Mouse (Mus musculus): Measurements from ENCODE around the gene Fgb. TPM values are rescaled to one million over a fixed set of nuclear protein-coding genes. Genes with fewer than 3 reads are reported as not detected.

The Fgb gene
- polyA plus RNA-seq (2015; fragmentation: Nextera tagmentation; extraction: Ambion mirVana), result 0.25 and 0.31 TPM in 2 replicates

DNA sequence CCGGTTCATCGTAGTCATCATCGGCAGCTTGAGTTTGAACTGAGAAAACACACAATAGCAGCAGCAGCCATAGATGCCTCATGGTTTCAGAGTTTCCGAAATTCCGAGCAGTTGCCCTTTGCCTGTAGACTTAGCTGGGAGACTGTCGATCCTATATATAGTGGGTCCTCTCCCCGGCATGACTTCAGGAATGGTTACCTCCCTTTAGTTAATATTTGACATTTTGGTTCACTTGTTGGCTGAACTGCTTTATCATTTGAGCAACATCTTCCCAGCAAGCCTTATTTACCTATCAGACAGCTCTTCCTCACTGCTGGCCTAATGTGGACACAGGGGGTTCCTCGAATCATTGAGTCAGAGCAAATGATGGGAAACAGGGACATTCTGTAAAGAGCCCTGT is at the start of gene Fgb:
Fgb (minus strand) TSS at position 184 of the 400 bp plus-strand sequence.
- H3K4me1 ChIP-seq (ENCODE audit: insufficient read depth, low read depth, low read length), result no peaks in the 10 kb centered on the region
- no peak for ATAC-seq
- WGBS, result 71% methylated on average over 8 of the region's 8 CpGs

DNA sequence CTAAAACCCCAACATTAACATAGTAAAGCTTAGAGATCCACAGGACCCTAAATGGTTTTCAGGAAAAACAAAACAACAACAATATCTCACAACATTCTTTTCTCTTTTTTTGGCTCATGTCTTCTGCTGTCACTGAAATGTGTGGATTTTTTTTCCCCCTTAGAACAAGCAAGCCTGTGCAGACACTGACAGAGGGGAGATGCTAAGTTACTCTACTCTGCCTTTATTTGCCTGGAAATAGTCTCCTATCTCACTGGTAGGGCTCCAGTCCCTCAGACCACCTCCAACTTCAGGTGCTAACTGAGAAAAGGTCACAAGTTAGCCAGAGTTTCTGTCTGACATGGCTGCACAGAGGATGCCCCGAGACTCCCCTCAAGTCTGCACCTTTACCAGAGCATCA is 49.5 kb upstream of the Fgb start:
- Histone ChIP-seq H3K27ac (ENCODE audit: low read length) (no peak overlapping the region), H3K36me3 (ENCODE audit: insufficient read depth, low read length) (no peaks in the 10 kb centered on the region), H3K4me2 (replicated peaks; ENCODE audit: low read depth, low read length) (peak overlapping the region; percentile 38), H3K4me3 (ENCODE audit: low read depth, low read length) (no peak overlapping the region), H3K9me3 (ENCODE audit: low read length) (no peaks in the 10 kb centered on the region), H3K27me3 (replicated peaks; ENCODE audit: insufficient read depth, low read length) (no peaks in the 10 kb centered on the region), H3K4me1 (ENCODE audit: insufficient read depth, low read depth, low read length) (no peaks in the 10 kb centered on the region), H3K9ac (replicated peaks; ENCODE audit: low read depth) (no peak overlapping the region)
- ATAC-seq, result no peak
- WGBS, result 93% methylated on average over 1 of the region's 1 CpGs
- TF ChIP-seq EP300 (IDR thresholded peaks at IDR 0.05) (no peak), CTCF (IDR thresholded peaks at IDR 0.05) (no peak)
- no peak for DNase-seq (ENCODE audit: low spot score)

More for the DNA sequence above, at the start of gene Fgb:
- no peak for DNase-seq (ENCODE audit: low spot score)
- H3K27ac ChIP-seq (ENCODE audit: low read length), result no peak within 1 kb of the TSS
- H3K36me3 ChIP-seq (ENCODE audit: insufficient read depth, low read length), result no peaks in the 10 kb centered on the region
- TF ChIP-seq CTCF (IDR thresholded peaks at IDR 0.05) (no peak), EP300 (IDR thresholded peaks at IDR 0.05) (no peak)
- H3K9ac ChIP-seq (replicated peaks; ENCODE audit: low read depth), result no peak within 1 kb of the TSS
- H3K4me2 ChIP-seq (replicated peaks; ENCODE audit: low read depth, low read length), result no peak within 1 kb of the TSS
- H3K4me3 ChIP-seq (ENCODE audit: low read depth, low read length), result no peak within 1 kb of the TSS
- no peaks in the 10 kb centered on the region for H3K9me3 ChIP-seq (ENCODE audit: low read length)
- no peaks in the 10 kb centered on the region for H3K27me3 ChIP-seq (replicated peaks; ENCODE audit: insufficient read depth, low read length)

DNA sequence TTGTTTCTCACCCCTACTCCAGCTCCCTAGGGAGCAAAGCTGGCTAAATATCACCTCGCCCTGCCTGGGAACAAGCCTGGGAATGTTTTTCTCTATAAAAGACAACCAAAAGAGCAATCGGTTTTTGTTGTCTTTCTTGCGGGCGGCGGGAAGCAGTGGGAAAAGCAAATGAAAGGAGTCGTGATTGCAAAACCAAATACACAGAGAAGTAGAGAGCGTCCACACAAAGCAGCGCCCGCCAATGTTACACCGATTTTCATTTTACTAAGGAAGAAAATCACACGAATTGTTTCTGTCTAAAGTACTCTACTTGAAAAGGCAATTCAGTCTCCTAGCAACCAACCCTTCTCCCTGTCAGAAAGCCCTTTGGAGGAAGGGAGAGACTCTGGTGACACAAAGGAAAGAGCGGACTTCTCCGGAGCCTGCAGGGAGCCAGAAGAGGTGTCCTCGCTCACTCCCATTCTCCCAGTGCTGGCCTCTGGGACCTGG is 48.9 kb upstream of the Fgb start:
- H3K36me3 ChIP-seq (ENCODE audit: insufficient read depth, low read length), result no peaks in the 10 kb centered on the region
- H3K4me1 ChIP-seq (ENCODE audit: insufficient read depth, low read depth, low read length), result no peaks in the 10 kb centered on the region
- H3K9ac ChIP-seq (replicated peaks; ENCODE audit: low read depth), result no peak overlapping the region
- H3K4me3 ChIP-seq (ENCODE audit: low read depth, low read length), result peak overlapping the region; percentile 20; the same call in 1 of the 2 replicates
- DNase-seq (ENCODE audit: low spot score) (peak; percentile 26), ATAC-seq (peak; percentile 43; the same call in 1 of the 2 replicates)
- 16% methylated on average over 14 of the region's 14 CpGs for WGBS
- no peaks in the 10 kb centered on the region for H3K27me3 ChIP-seq (replicated peaks; ENCODE audit: insufficient read depth, low read length)
- TF ChIP-seq EP300 (IDR thresholded peaks at IDR 0.05), result no peak
- H3K27ac ChIP-seq (ENCODE audit: low read length), result no peak overlapping the region
- no peaks in the 10 kb centered on the region for H3K9me3 ChIP-seq (ENCODE audit: low read length)
- H3K4me2 ChIP-seq (replicated peaks; ENCODE audit: low read depth, low read length), result peak overlapping the region; percentile 38

DNA sequence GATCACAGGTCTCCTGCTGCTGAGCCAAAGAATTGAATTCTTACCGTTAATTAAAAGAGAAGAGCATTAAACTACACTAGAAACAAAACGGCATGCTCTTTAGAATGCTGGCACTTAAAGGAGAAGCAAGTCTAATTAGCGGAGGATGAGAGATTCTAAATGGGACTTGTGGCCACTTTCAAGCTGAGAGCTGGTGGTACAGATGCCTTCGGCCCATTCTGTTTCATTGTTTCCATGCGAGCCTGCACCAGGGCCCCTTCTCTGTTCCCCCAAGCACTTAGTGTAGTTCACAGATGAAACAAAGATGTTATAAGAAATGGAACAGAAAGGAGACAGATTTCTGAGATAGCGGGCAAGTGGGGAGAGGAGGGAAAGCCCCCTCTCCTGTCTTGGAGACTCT is 47.9 kb upstream of the Fgb start:
- H3K27me3 ChIP-seq (replicated peaks; ENCODE audit: insufficient read depth, low read length), result no peaks in the 10 kb centered on the region
- DNase-seq (ENCODE audit: low spot score), result no peak
- H3K9me3 ChIP-seq (ENCODE audit: low read length), result no peaks in the 10 kb centered on the region
- TF ChIP-seq CTCF (IDR thresholded peaks at IDR 0.05) (no peak), EP300 (IDR thresholded peaks at IDR 0.05) (no peak)
- no peak overlapping the region for H3K4me2 ChIP-seq (replicated peaks; ENCODE audit: low read depth, low read length)
- no peak overlapping the region for H3K9ac ChIP-seq (replicated peaks; ENCODE audit: low read depth)
- H3K36me3 ChIP-seq (ENCODE audit: insufficient read depth, low read length), result no peaks in the 10 kb centered on the region
- H3K27ac ChIP-seq (ENCODE audit: low read length), result no peak overlapping the region
- H3K4me1 ChIP-seq (ENCODE audit: insufficient read depth, low read depth, low read length), result no peaks in the 10 kb centered on the region
- no peak overlapping the region for H3K4me3 ChIP-seq (ENCODE audit: low read depth, low read length)
- WGBS, result 78% methylated on average over 6 of the region's 6 CpGs
- ATAC-seq, result no peak

DNA sequence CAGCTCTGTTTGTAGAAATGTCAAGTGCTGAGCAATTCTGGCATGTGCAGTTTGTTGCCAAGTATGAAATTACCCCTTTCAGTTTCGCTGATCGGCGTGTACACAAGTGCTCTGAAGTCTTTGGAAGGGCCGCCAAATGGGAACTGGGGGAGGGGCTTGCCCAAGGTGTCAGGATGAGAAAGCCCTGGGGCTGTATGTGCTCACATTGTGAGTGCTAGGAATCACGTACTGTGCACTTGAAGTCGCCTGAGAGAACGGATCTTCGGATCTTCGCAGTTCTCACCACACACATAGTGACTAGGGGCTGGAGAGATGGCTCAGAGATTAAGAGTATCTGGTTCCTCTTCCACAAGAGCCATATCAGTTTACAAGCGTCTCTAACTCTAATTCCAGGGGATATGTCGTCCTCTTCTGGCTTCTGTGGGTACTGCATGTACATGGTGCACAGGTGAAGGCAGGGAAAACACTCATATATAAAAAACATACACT is 30.9 kb upstream of the Fgb start:
- Histone ChIP-seq H3K9ac (replicated peaks; ENCODE audit: low read depth) (no peak overlapping the region), H3K36me3 (ENCODE audit: insufficient read depth, low read length) (no peaks in the 10 kb centered on the region), H3K27me3 (replicated peaks; ENCODE audit: insufficient read depth, low read length) (no peaks in the 10 kb centered on the region), H3K4me2 (replicated peaks; ENCODE audit: low read depth, low read length) (peak overlapping the region; percentile 58), H3K4me3 (ENCODE audit: low read depth, low read length) (peak overlapping the region; percentile 39), H3K27ac (ENCODE audit: low read length) (no peak overlapping the region; the same call in 1 of the 2 replicates), H3K9me3 (ENCODE audit: low read length) (no peaks in the 10 kb centered on the region), H3K4me1 (ENCODE audit: insufficient read depth, low read depth, low read length) (no peaks in the 10 kb centered on the region)
- DNase-seq (ENCODE audit: low spot score) (peak; percentile 92), ATAC-seq (peak; percentile 94)
- 2% methylated on average over 11 of the region's 11 CpGs for WGBS
- peak; percentile 99 for TF ChIP-seq CTCF (IDR thresholded peaks at IDR 0.05)
- TF ChIP-seq EP300 (IDR thresholded peaks at IDR 0.05), result peak; percentile 89

DNA sequence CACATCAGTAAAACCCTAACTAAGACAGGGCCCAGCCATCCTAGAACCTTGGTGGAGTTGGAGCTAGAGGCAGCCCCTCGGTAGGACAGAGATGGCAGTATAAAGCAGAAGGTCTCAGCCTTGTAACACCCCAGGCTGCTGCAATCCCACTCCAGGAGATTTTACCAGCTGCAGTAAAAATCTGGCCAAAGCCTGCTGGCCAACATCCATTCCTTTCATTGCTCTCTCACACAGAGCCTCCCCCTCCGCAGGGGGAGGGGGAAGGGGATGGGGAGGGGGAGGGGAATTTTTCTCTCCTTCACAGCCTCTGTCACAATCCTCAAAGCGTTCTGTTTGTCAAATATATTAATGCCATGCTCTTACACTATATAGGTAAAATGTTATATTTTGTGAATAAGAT is 26.9 kb upstream of the Fgb start:
- TF ChIP-seq CTCF (IDR thresholded peaks at IDR 0.05) (0 out of 2 replicates have a peak, but pooled peaks have one; percentile 9), EP300 (IDR thresholded peaks at IDR 0.05) (no peak)
- Histone ChIP-seq H3K27me3 (replicated peaks; ENCODE audit: insufficient read depth, low read length) (no peaks in the 10 kb centered on the region), H3K4me1 (ENCODE audit: insufficient read depth, low read depth, low read length) (no peaks in the 10 kb centered on the region), H3K9ac (replicated peaks; ENCODE audit: low read depth) (no peak overlapping the region), H3K9me3 (ENCODE audit: low read length) (no peaks in the 10 kb centered on the region), H3K4me3 (ENCODE audit: low read depth, low read length) (no peak overlapping the region), H3K36me3 (ENCODE audit: insufficient read depth, low read length) (no peaks in the 10 kb centered on the region), H3K4me2 (replicated peaks; ENCODE audit: low read depth, low read length) (no peak overlapping the region), H3K27ac (ENCODE audit: low read length) (no peak overlapping the region)
- ATAC-seq (0 out of 2 replicates have a peak, but pooled peaks have one; percentile 9), DNase-seq (ENCODE audit: low spot score) (peak; percentile 55)
- 34% methylated on average over 2 of the region's 3 CpGs for WGBS

Measured in lung, postnatal 0 days (tissue).